Mouse (Mus musculus): Measurements from ENCODE around the gene Pacrg. TPM values are rescaled to one million over a fixed set of nuclear protein-coding genes. Genes with fewer than 3 reads are reported as not detected.
A peak's percentile ranks its signal among the peaks of the same experiment; 100 is the strongest.

The Pacrg gene
- total RNA-seq (2017): 0.25 and 0.35 TPM in 2 replicates

DNA sequence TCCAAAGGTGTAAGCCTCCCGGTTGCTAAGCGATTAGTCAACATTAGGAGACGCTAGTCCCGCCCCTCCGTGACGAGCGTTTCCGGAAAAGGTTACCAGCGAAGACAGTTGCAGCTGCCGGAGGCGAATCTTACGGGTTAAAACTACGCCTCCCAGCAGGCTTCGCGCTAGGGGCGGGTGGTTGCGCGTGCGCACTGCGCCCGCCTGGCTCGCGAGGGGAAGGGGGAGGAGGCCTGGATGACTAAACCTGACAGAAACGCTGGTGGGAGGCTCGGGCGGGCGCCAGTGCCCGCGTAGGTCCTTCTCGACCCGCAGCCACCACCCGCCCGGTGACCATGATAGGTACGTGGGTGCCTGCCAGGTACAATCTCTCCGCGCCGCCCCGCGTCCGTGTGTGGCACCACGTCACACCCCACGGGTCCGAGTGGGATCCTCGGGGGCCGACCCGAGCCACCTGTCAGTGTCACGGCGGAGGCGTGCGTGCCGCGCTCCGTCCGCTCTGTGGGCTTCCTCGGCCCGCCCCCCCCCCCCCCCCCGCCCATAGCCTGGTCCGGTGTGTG lies at the start of gene Pacrg, which contains the start of gene Prkn:
Gene Pacrg, minus strand, starts transcription at position 164 of the 560 bp plus-strand sequence.
Gene Prkn, plus strand, starts transcription at position 237 of the 560 bp plus-strand sequence.
- peak; percentile 98 for ATAC-seq (ENCODE audit: extremely low read depth, insufficient number of reproducible peaks, low FRiP score, poor library complexity, severe bottlenecking)

DNA sequence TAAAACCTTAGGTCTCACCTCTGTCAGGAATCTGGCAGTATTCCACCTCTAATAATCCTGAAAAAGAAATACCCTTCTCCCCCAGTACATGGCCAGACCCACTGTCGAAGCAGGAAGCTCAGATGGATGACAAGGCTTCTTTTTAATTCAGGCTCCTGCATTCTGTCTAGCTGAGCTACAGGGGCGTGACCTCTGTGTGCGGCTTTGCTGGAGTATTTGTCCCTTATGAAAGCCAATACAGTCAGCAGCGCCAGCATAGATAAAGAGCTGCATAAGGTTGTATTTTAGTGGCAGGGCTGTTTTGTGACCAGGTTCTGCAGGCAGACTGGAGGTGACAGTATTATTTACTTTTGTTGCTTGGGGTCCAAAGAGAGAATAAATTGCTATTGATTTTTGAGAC lies 47.8 kb upstream of the Pacrg start:
- no peak for ATAC-seq (ENCODE audit: extremely low read depth, insufficient number of reproducible peaks, low FRiP score, poor library complexity, severe bottlenecking)

DNA sequence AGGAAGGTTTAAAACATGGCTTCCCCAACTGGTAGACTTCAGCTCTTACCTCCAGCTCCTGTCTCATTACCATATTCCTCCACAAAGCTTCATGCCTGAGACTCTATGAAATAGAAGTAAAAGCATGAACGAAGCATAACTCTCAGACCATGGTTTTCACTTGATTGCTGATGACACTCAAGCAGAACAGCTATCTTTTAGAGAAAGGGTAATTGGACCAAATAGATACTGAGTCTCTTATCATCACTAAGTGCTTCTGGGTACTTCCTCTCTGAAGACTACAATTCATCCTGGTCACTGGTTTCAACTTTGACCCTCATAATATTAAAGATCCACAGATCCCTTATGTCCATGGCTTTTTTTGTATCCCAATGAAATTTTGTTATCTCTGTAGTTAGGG lies 42.1 kb upstream of the Pacrg start:
- no peak for ATAC-seq (ENCODE audit: extremely low read depth, insufficient number of reproducible peaks, low FRiP score, poor library complexity, severe bottlenecking)

DNA sequence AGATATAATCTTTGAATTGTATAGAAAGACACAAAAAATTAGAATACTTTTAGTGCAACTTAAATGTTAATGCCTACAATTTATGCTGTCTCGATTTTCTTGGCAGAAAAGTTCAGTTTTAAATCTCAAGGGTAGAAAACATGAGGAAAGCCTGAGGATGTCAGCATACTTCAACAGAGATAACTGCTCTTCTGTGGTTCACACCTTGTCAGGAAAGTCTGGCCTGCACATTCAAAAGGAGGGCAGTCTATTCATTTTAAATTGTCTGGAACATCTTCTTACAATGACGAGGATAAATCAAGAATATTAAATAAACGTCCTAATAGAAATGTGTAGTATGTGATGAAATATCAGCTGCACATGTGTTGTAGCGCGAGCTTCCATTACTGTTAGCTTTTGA lies 38.9 kb upstream of the Pacrg start:
- no peak for ATAC-seq (ENCODE audit: extremely low read depth, insufficient number of reproducible peaks, low FRiP score, poor library complexity, severe bottlenecking)

DNA sequence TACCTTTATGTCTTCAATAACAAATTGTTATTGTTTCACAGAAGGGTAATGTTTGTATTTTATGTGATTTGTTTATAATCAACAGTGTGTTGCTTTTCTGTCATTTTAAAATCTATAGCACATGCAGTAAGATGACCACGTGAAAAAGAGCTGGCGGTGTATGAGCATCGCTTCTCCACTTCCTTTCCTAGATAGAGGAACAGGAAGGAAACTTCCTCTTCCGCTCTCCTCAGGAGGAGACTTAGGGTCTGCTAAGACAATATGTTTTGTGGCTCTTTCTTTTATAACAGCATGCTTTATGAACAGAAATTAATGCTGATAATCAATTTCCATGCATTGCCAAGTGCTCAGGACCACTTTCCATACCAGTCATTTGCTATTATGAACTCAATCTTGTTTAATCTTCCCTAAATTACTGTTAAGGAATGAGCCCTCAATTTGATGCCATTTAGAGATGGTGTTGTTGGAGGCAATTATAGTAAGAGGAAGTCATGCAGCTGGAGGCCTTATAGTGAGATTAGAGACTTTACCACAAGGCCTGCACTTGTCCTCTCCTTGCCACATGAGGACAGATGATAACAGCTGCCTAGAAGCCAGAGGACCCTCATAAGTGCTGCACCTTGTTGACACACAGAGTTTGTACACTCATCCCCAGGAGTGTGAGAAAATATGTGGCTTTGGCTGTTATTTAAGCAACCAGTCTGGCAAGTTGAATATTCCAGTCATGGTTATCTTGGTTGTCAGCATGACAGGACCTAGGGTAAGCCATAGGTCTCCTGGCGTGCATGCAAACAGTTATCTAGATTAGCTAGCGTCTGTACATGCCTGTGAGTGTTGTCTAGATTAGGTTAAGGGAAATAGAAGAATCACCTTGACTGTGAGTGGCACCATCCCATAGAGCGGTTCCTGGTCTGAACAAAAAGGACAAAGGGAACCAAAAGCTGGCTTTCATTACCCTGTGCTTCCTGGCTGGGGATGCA lies 34.4 kb upstream of the Pacrg start:
- no peak for ATAC-seq (ENCODE audit: extremely low read depth, insufficient number of reproducible peaks, low FRiP score, poor library complexity, severe bottlenecking)

DNA sequence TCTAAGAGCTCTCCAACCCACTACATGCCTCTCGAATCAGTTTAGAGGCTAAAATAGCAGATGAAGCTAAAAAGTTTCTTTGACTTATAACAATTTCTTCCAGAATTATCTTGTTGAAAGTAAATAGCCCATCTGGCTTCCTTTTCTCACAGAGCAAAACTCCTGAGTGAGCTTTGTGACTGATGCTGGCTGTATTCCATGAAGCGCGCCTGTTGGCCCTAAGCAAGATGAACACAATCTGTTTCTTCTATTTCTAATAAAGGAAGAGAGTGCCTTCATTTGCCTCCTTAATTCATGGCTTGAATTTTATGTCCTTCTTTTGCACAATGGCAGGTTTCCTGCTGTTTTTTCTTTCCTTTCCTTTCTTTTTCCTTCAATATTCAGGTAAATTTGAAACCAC lies 14.1 kb upstream of the Pacrg start:
- ATAC-seq (ENCODE audit: extremely low read depth, insufficient number of reproducible peaks, low FRiP score, poor library complexity, severe bottlenecking): no peak

DNA sequence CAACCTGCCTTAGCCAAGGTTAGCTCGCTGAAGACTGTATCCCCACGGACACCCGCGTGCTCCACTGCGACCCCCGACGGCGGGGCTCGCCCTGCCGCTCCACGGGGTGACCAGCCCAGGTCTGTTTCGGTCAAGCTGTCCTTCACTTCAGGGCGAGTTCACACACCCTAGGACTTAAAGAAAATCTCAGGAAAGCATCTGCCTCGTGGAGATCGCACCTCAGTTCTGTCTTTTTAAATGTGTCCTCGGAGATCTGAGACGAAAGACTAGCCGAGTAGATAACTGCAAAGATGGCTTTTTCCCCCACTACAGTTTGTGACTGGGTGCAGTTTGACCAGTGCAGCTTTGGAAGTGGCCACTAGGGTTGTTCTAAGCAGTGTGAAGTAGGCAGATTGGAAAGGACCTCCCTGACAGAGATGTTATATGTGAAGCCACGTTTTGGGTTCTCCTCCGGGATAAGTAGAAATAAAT lies 655 bp upstream of the Pacrg start:
- ATAC-seq (ENCODE audit: extremely low read depth, insufficient number of reproducible peaks, low FRiP score, poor library complexity, severe bottlenecking): peak; percentile 43

DNA sequence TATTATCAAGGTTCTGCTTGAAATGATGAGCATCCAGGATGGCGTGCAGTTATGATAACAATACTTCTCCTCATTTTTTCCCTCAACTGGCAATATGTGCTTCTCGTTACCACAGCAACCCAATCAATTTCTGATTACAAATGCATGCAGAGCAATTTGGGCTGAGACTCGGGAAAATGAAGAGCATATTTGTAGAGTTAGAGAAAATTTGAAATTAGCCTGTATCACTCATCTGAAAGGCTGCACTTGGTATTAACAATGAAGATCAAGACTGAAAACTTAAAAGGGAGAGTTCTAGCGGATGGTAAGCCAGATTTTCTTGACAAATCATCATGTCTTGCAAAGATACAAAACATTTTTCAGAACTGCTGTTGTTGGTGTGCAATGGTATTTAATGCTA lies 21.1 kb downstream of the Pacrg start:
- ATAC-seq (ENCODE audit: extremely low read depth, insufficient number of reproducible peaks, low FRiP score, poor library complexity, severe bottlenecking): no peak

DNA sequence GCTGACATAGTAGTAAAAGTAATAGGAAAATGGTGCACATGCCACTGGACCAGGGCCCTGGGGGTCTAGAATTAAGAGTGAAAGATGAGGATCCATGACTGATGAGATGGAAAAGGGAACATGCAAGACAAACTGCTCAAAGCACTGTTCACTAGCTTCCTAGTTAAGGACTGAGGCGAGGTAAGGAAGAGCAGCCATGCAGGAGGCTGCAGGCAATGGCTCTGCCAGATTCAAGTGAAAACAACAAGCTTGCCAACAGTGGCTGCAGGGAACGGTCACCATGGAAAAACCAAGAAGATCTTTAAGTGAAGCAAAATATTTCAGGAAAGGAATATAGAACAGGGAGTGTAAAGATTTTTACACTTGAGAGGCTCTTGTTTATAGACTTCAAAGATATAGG lies 31.5 kb downstream of the Pacrg start:
- no peak for ATAC-seq (ENCODE audit: extremely low read depth, insufficient number of reproducible peaks, low FRiP score, poor library complexity, severe bottlenecking)

DNA sequence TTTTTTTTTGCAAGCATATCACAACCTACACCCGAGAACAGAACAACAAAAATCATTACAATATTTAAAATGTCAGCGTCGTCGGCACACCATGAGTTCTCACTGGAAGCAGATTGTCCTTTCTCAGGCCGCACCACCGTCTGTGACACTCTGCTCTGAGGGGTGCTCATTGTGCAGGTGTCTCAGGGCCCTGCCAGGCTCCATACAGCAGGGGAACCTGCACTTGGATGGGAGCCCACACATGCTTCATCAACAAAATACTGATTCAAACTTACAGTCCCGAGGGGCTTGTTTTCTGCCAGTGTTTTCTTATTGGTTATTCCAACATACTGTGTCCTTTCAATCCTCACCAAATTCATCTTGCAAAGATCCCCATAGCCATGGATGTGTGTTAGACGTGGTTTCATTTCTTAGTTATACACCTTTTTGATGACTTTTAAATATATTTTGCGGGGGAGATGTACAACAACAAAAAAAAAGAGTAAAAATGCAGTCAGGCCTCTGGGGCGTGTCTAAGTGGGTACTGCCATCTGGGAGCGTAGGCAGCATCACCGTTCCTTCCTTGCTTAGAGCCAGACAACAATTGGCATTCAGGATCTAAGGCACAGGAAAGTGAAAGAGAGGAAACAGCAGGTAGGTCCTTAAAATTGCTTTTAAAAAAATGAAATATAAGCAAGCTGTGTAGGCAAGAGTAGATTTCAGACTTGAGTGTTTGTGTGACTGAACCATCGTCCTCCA lies 32.7 kb downstream of the Pacrg start:
- ATAC-seq (ENCODE audit: extremely low read depth, insufficient number of reproducible peaks, low FRiP score, poor library complexity, severe bottlenecking): no peak

DNA sequence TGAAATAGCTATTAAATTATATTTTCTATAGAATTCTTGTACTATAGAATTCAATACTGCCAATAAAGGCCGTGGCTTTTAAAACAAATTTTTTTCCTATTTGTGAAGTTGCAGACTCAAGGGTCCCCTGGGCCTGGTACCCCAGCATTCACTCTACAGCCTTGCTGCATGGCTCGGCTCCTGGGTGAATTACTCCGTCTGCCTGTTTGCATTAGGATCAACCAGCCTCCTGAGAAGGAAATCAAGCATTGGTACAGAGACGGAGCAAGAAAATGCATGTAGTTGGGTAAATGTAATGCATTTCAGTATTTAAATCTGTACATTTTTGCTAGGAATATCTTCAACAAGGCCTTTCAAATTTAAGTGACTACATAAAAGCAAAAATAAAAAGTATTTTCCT lies 33.4 kb downstream of the Pacrg start:
- ATAC-seq (ENCODE audit: extremely low read depth, insufficient number of reproducible peaks, low FRiP score, poor library complexity, severe bottlenecking): no peak

DNA sequence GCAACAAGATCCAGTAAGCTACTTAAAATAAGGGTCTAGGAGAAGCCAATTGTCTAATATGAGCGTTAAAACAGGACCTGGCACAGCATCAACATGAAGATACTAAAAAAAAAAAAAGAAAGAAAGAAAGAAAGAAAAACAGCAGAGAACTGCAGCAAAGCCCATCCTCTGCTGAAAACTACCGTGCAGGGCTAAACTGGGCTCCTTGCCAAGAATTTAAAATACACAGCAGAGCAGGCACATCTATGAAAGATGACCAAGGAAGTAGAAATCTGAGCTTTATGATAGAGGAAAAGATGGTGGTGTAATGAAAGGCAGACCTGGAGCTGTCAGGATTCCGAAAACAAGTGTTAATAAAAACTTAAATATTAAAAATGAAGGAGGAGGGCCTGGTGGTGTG lies 48.5 kb downstream of the Pacrg start:
- no peak for ATAC-seq (ENCODE audit: extremely low read depth, insufficient number of reproducible peaks, low FRiP score, poor library complexity, severe bottlenecking)

DNA sequence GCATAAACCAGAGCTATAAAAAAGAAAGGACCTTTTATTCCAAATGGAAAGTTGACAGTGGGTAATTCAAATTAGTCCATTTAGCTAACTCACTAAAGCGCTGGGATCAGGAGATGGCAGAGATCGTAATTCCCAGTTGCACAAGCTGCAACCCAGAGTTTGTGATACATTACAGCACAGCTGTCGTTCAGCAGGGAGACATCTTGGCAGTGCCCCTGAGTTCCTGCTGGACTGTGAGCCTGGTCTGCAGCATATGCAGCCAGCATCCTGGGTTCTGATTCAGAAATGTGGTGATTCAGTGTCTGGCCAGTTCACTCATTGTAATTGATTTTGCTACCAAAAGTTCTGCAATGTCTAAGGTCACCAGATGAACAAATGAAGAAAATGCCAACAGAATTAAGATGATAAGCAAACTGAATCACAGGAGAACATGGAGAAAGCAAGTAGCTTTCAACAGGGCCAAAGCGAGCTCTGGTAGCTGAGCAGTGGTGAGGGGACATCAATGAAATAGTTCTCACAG lies 55.6 kb downstream of the Pacrg start:
- no peak for ATAC-seq (ENCODE audit: extremely low read depth, insufficient number of reproducible peaks, low FRiP score, poor library complexity, severe bottlenecking)

DNA sequence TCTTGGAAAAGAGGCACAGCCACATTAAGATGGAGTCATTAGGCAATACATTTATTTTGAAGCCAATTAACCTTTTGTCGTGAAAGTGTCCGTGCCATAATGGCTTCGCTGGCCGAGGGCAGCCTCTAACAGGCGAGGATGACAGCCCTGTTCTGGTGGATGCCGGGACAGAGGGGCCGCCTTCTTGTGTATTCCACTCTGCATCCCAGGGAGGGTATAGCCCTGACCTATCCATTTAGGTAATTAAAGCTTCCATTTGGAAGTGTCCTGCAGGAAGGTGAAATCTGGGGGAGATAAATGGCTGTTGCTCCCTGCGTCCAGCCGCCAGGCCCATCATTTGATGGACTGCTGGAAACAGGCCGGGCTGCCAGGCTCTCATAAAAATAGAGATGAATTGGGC lies 63.6 kb downstream of the Pacrg start:
- no peak for ATAC-seq (ENCODE audit: extremely low read depth, insufficient number of reproducible peaks, low FRiP score, poor library complexity, severe bottlenecking)

DNA sequence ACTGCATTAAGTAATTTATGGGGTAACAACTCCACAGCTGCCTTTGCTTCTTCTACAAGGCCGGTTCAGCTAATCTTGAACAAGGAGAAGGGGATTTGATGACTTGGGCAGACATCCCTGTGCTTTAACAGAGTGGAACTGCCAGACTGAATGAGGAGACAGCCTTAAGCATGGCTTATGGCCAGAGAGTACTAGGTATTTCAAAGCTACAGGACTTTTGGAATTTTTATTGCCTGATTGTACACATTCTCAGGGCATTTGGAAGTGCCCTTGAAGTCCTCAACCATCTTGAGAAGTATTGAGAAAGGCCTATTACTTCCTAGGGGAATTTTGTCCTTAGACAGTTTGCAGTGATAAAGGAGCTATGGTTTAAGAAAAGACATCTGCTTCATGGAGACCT lies 65.6 kb downstream of the Pacrg start:
- no peak for ATAC-seq (ENCODE audit: extremely low read depth, insufficient number of reproducible peaks, low FRiP score, poor library complexity, severe bottlenecking)

DNA sequence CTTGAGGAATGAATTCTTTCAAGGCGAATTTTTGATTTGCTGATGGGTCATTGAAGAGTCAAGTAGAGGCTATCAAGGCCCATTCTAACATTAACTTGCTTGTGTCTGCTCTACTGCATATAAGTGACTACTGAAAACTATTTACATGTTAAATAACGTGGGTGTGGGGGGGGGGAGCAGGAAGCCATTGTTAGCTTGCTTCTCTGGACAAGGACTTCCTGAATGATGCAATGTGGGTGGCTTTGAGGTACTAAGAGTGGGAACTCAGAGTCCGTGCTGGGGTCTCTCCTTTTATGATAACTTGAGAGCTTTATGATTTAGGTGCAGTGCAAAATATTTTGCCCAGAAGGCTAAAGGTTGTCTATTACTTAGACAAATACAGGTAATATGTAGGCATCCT lies 67.9 kb downstream of the Pacrg start:
- ATAC-seq (ENCODE audit: extremely low read depth, insufficient number of reproducible peaks, low FRiP score, poor library complexity, severe bottlenecking): no peak

DNA sequence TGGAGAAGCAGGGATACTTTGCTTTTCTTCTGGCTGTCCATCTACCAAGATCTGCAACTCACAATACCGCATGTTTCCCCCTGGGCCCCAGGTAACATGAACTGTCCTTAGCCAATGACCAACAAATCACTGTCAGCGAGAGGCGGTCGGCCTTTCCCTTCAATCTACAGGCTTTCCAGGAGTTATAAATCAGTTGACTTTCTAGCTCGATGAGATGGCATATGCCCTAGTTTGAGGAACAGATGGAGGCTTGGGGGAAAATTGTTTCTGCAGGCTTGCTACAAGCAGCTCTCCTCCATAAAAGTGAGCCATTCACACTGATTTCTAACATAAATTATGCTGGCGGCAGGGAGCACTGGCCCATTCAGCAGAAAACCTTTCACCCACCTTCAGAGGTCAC lies 70.2 kb downstream of the Pacrg start:
- ATAC-seq (ENCODE audit: extremely low read depth, insufficient number of reproducible peaks, low FRiP score, poor library complexity, severe bottlenecking): no peak

DNA sequence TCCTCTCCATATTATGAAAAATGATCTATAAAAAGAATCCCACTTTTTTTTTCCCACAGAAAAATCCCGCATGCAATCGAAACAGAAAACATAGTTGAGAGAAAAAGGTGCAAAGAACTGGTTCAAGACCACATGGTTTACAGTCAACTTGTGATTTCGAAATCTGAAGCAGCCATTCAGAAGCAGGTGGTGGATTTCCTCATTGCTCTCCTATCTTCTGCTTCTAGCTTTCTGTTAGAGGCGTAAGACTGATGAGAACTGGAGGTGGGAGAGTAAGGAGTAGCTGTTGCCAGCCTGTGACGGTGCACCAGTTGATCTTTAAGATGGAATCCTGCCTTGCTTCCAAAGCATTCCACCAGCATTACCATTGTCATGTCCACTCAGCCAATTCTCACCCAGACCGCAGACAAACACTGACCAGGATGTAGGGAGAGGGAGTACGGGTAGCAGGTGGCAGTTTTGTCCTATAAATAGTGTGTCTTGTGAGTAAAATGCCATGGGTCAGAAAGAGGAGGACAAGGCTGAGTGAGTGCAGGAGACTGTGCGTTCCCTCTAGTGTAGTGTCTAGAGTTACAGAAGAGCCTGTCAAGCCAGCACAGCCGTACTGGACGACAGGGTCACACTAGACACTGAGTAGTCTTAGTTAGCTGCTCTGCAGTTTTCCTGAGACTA lies 73.2 kb downstream of the Pacrg start:
- ATAC-seq (ENCODE audit: extremely low read depth, insufficient number of reproducible peaks, low FRiP score, poor library complexity, severe bottlenecking): no peak

DNA sequence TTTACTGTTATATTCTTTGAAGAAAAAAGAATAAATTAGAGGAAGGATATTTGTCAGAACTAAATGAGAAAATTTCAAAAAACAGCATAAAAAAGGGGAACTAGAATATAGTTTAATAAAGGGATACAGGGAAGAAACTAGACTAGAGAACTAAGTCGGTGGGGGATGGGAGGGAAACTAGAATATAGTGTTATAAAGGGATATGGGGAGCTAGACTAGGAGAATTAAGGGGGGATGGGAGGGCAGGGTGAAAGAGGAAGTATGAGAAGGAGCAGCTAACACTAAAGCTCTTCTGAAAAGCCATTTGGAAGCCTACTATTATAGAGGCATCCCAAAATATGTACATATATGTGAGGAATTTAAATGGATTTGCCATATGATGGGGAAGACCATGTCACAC lies 75.8 kb downstream of the Pacrg start:
- ATAC-seq (ENCODE audit: extremely low read depth, insufficient number of reproducible peaks, low FRiP score, poor library complexity, severe bottlenecking): no peak
